Mouse (Mus musculus) kidney, embryonic 16.5 days (tissue): ENCODE data around the gene Spen. TPM values are rescaled to one million over a fixed set of nuclear protein-coding genes. Genes with fewer than 3 reads are reported as not detected.

Source experiments
- ATAC-seq: fragments of 200-750 bp; cut with Nextera tagmentation; 2 replicates; pipeline ENCODE4 v1.8.0; 2017; ENCODE audit warnings: moderate TSS enrichment; ENCODE audit not compliant: low FRiP score, low TSS enrichment
- H3K27ac ChIP-seq: fragments of 300-500 bp; sonication (generic); 2 replicates; pipeline ENCODE4 v1.5.1; 2014; ENCODE audit warnings: low read length
- H3K27me3 ChIP-seq: fragments of 300-500 bp; sonication (generic); 2 replicates; pipeline ENCODE4 v1.6.1; 2014; ENCODE audit warnings: low read length, control low read depth, mixed read lengths; ENCODE audit not compliant: insufficient read depth
- H3K36me3 ChIP-seq: fragments of 300-500 bp; sonication (generic); 2 replicates; pipeline ENCODE4 v1.6.1; 2014; ENCODE audit warnings: low read length, control low read depth, mixed read lengths; ENCODE audit not compliant: insufficient read depth
- H3K4me1 ChIP-seq: fragments of 300-500 bp; sonication (generic); 2 replicates; pipeline ENCODE4 v1.6.1; 2014; ENCODE audit warnings: low read length, control low read depth, mixed read lengths; ENCODE audit not compliant: insufficient read depth
- H3K4me2 ChIP-seq: fragments of 300-500 bp; sonication (generic); replicated peaks from 2 replicates; pipeline ENCODE4 v1.6.1; 2014; ENCODE audit warnings: low read depth, low read length
- H3K4me3 ChIP-seq: fragments of 300-500 bp; sonication (generic); 2 replicates; pipeline ENCODE4 v1.5.1; 2014; ENCODE audit warnings: mild to moderate bottlenecking, low read length
- H3K9ac ChIP-seq: fragments of 300-500 bp; sonication (generic); replicated peaks from 2 replicates; pipeline ENCODE4 v1.6.1; 2014; ENCODE audit warnings: low read length
- H3K9me3 ChIP-seq: fragments of 300-500 bp; sonication (generic); 2 replicates; pipeline ENCODE4 v1.6.1; 2016; ENCODE audit warnings: low read length, control low read depth
- WGBS: fragments of 180-500 bp; shearing (Covaris S2); extraction: QIAGEN DNeasy Blood & Tissue Kit; methylation state at CpG from one replicate; pipeline ENCODE4 v1.1.7; 2014; 5-methylcytosine and 5-hydroxymethylcytosine counted together
- polyA plus RNA-seq: library from polyadenylated mRNA; unstranded; fragments of >200 nt; fragmentation: Nextera tagmentation; extraction: Ambion mirVana; gene quantifications from 2 replicates; pipeline ENCODE4 v1.2.1, GENCODE M21; 2015

Spen gene
- polyA plus RNA-seq, 1 experiment from 2014 or later, result 10.5 TPM

- H3K9me3 ChIP-seq, result no peaks in the 10 kb centered on the region
- H3K4me2 ChIP-seq, result no peak overlapping the region
- WGBS, result 60% methylated on average over 4 of the region's 4 CpGs
- no peak overlapping the region for H3K9ac ChIP-seq
- no peak overlapping the region for H3K4me3 ChIP-seq
- H3K27me3 ChIP-seq, result no peaks in the 10 kb centered on the region
- H3K36me3 ChIP-seq, result peaks cover 4% of the 10 kb centered on the region; the same call in 1 of the 2 replicates
- no peak for ATAC-seq
- H3K27ac ChIP-seq, result peak overlapping the region; percentile 22; the same call in 1 of the 2 replicates
- H3K4me1 ChIP-seq, result peaks cover 11% of the 10 kb centered on the region; the same call in 1 of the 2 replicates
These were observed 37.8 kb downstream of the Spen start for GRCm38 (mm10) chr4:141500637-141501036.

GRCm38 (mm10) chr4:141488670-141489069, 49.7 kb downstream of the Spen start:
- no peak overlapping the region for H3K4me2 ChIP-seq
- H3K36me3 ChIP-seq, result peaks cover 79% of the 10 kb centered on the region
- H3K27me3 ChIP-seq, result no peaks in the 10 kb centered on the region
- H3K4me3 ChIP-seq, result no peak overlapping the region
- H3K9me3 ChIP-seq, result no peaks in the 10 kb centered on the region
- ATAC-seq, result no peak
- H3K4me1 ChIP-seq, result no peaks in the 10 kb centered on the region
- no peak overlapping the region for H3K27ac ChIP-seq
- no peak overlapping the region for H3K9ac ChIP-seq
- 91% methylated on average over 4 of the region's 4 CpGs for WGBS

- H3K36me3 ChIP-seq, result peaks cover 78% of the 10 kb centered on the region
- WGBS, result 95% methylated on average over 11 of the region's 11 CpGs
- H3K27ac ChIP-seq, result no peak overlapping the region
- H3K27me3 ChIP-seq, result no peaks in the 10 kb centered on the region
- no peaks in the 10 kb centered on the region for H3K9me3 ChIP-seq
- H3K4me1 ChIP-seq, result no peaks in the 10 kb centered on the region
- no peak overlapping the region for H3K9ac ChIP-seq
- ATAC-seq, result no peak
- no peak overlapping the region for H3K4me3 ChIP-seq
- H3K4me2 ChIP-seq, result no peak overlapping the region
These were observed 50.8 kb downstream of the Spen start for GRCm38 (mm10) chr4:141487581-141487980.

GRCm38 (mm10) chr4:141484071-141484470, 54.3 kb downstream of the Spen start:
- H3K36me3 ChIP-seq, result peaks cover 78% of the 10 kb centered on the region
- no peak overlapping the region for H3K9ac ChIP-seq
- no peak for ATAC-seq
- no peaks in the 10 kb centered on the region for H3K27me3 ChIP-seq
- H3K9me3 ChIP-seq, result no peaks in the 10 kb centered on the region
- H3K4me3 ChIP-seq, result no peak overlapping the region
- no peak overlapping the region for H3K4me2 ChIP-seq
- H3K27ac ChIP-seq, result no peak overlapping the region
- WGBS, result 75% methylated on average over 11 of the region's 11 CpGs
- H3K4me1 ChIP-seq, result no peaks in the 10 kb centered on the region

GRCm38 (mm10) chr4:141479411-141479810, 59.0 kb downstream of the Spen start:
- Histone ChIP-seq H3K4me1 (no peaks in the 10 kb centered on the region), H3K4me3 (no peak overlapping the region), H3K27ac (no peak overlapping the region), H3K9me3 (peaks cover 3% of the 10 kb centered on the region; the same call in 1 of the 2 replicates), H3K36me3 (peaks cover 86% of the 10 kb centered on the region), H3K27me3 (no peaks in the 10 kb centered on the region), H3K9ac (no peak overlapping the region), H3K4me2 (no peak overlapping the region)
- ATAC-seq, result no peak
- 94% methylated on average over 8 of the region's 8 CpGs for WGBS

- Histone ChIP-seq H3K9me3 (peaks cover 3% of the 10 kb centered on the region; the same call in 1 of the 2 replicates), H3K9ac (no peak overlapping the region), H3K4me2 (no peak overlapping the region), H3K27me3 (no peaks in the 10 kb centered on the region), H3K4me3 (no peak overlapping the region), H3K4me1 (peaks cover 4% of the 10 kb centered on the region; the same call in 1 of the 2 replicates), H3K36me3 (peaks cover 87% of the 10 kb centered on the region), H3K27ac (no peak overlapping the region)
- 96% methylated on average over 32 of the region's 32 CpGs for WGBS
- no peak for ATAC-seq
These were observed 59.6 kb downstream of the Spen start for GRCm38 (mm10) chr4:141478794-141479193.

GRCm38 (mm10) chr4:141478225-141478624, 60.2 kb downstream of the Spen start:
- H3K4me1 ChIP-seq, result peaks cover 6% of the 10 kb centered on the region; the same call in 1 of the 2 replicates
- H3K9ac ChIP-seq, result no peak overlapping the region
- peaks cover 3% of the 10 kb centered on the region; the same call in 1 of the 2 replicates for H3K9me3 ChIP-seq
- no peak overlapping the region for H3K27ac ChIP-seq
- no peaks in the 10 kb centered on the region for H3K27me3 ChIP-seq
- H3K36me3 ChIP-seq, result peaks cover 89% of the 10 kb centered on the region
- no peak overlapping the region for H3K4me2 ChIP-seq
- H3K4me3 ChIP-seq, result no peak overlapping the region
- 90% methylated on average over 23 of the region's 23 CpGs for WGBS
- ATAC-seq, result no peak

- ATAC-seq, result no peak
- Histone ChIP-seq H3K4me1 (peaks cover 6% of the 10 kb centered on the region; the same call in 1 of the 2 replicates), H3K27ac (no peak overlapping the region), H3K4me3 (no peak overlapping the region), H3K4me2 (no peak overlapping the region), H3K36me3 (peaks cover 90% of the 10 kb centered on the region), H3K9ac (no peak overlapping the region), H3K27me3 (no peaks in the 10 kb centered on the region), H3K9me3 (peaks cover 3% of the 10 kb centered on the region; the same call in 1 of the 2 replicates)
- WGBS, result 91% methylated on average over 16 of the region's 16 CpGs
These were observed 60.7 kb downstream of the Spen start for GRCm38 (mm10) chr4:141477681-141478102.

- Histone ChIP-seq H3K27ac (peak overlapping the region; percentile 2; the same call in 1 of the 2 replicates), H3K9me3 (peaks cover 5% of the 10 kb centered on the region; the same call in 1 of the 2 replicates), H3K27me3 (no peaks in the 10 kb centered on the region), H3K4me2 (no peak overlapping the region), H3K9ac (no peak overlapping the region), H3K36me3 (peaks cover 97% of the 10 kb centered on the region), H3K4me3 (no peak overlapping the region), H3K4me1 (peaks cover 6% of the 10 kb centered on the region; the same call in 1 of the 2 replicates)
- 83% methylated on average over 19 of the region's 19 CpGs for WGBS
- ATAC-seq, result no peak
These were observed 64.0 kb downstream of the Spen start for GRCm38 (mm10) chr4:141474431-141474830.

- no peaks in the 10 kb centered on the region for H3K27me3 ChIP-seq
- H3K4me3 ChIP-seq, result no peak overlapping the region
- no peak for ATAC-seq
- H3K36me3 ChIP-seq, result peaks cover 93% of the 10 kb centered on the region
- no peak overlapping the region for H3K4me2 ChIP-seq
- H3K27ac ChIP-seq, result no peak overlapping the region
- WGBS, result 73% methylated on average over 32 of the region's 32 CpGs
- H3K9ac ChIP-seq, result no peak overlapping the region
- peaks cover 6% of the 10 kb centered on the region; the same call in 1 of the 2 replicates for H3K4me1 ChIP-seq
- H3K9me3 ChIP-seq, result 0 out of 2 replicates have a peak, but pooled peaks cover 3% of the 10 kb centered on the region
These were observed 65.6 kb downstream of the Spen start for GRCm38 (mm10) chr4:141472641-141473321.
